Mouse (Mus musculus) olfactory bulb, adult 2 months (tissue): Measurements from ENCODE around the gene Gosr2.

Experiments
- CTCF ChIP-seq: fragments of 200-500 bp; IDR thresholded peaks from 2 replicates; pipeline ENCODE4 v1.5.1; 2012; ENCODE audit warnings: low read depth, mild to moderate bottlenecking, low read length, moderate library complexity; ENCODE audit not compliant: insufficient read depth
- POLR2A ChIP-seq: fragments of 200-500 bp; IDR thresholded peaks from 2 replicates; pipeline ENCODE4 v1.6.1; 2012; ENCODE audit warnings: mild to moderate bottlenecking, low read depth, low read length, moderate library complexity; ENCODE audit not compliant: insufficient read depth

DNA sequence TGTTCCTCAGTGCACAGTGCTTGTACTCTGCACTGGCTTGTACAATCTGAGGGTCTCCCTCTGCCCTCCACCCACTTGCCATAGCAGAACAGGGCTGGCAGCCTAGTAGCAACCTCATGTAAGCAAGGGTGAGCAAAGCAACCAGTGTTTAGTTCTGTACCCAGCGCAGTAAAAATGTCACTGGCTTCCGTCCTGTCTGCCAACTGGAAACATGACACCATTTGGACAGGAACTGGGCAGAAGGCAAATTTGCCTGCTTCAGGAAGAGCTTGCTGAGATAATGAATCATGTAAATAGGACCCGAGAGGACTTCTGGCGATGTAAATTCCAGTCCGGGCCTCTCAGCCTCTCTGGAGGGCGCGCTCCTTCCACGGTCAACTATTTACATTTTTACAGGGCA is 52.0 kb downstream of the Gosr2 start:
- no peak for TF ChIP-seq CTCF
- no peak for TF ChIP-seq POLR2A
